Mouse (Mus musculus) Patski (cell line): Measurements from ENCODE around the gene Cachd1. TPM values are rescaled to one million over a fixed set of nuclear protein-coding genes. Genes with fewer than 3 reads are reported as not detected.

Experiments
- ATAC-seq: fragments of 100-300 bp; one replicate; pipeline ENCODE4 v1.8.0; 2021
- CTCF ChIA-PET: fragments of 350-600 bp; sonication (Branson Sonifier 250); formaldehyde crosslinking; loops from one replicate; lab custom pipeline; 2022; ENCODE audit warnings: inconsistent platforms; lab: Charles Lee
- POLR2A ChIA-PET: fragments of 350-600 bp; sonication (Branson Sonifier 250); formaldehyde crosslinking; loops from one replicate; lab custom pipeline; 2022; ENCODE audit warnings: antibody characterized with exemption, inconsistent platforms; lab: Charles Lee
- DNase-seq: peaks from one replicate; pipeline ENCODE4 v3.0.0-alpha.2; 2011; ENCODE audit warnings: low read depth, low spot score
- H3K27me3 ChIP-seq: fragments of 371-371 bp; one replicate; pipeline ENCODE4 v1.5.1; 2021
- CTCF ChIP-seq: fragments of 100-300 bp; IDR thresholded peaks from one replicate; pipeline ENCODE4 v1.5.1; 2021
- in situ Hi-C: fragments of 300-500 bp; cut with MboI; formaldehyde crosslinking; loops from 3 replicates; pipeline ENCODE4 v1.11.1; 2018; ENCODE audit warnings: low pct_unique_long_range_greater_than_20kb, mixed read lengths
- polyA plus RNA-seq: library from polyadenylated mRNA; unstranded; gene quantifications from one replicate; pipeline ENCODE4 v1.2.3, GENCODE M21; 2021

Cachd1 gene
- polyA plus RNA-seq, 1 experiment from 2014 or later = 16.6 TPM

GRCm38 (mm10) chr4:101001073-101001472, 224.6 kb downstream of the Cachd1 start:
- CTCF ChIA-PET = no interaction called here
- DNase-seq (no peak), ATAC-seq (no peak)
- H3K27me3 ChIP-seq = no peaks in the 10 kb centered on the region
- POLR2A ChIA-PET = no interaction called here
- in situ Hi-C loops = no loop called here
- no peak for TF ChIP-seq CTCF

- H3K27me3 ChIP-seq = no peaks in the 10 kb centered on the region
- TF ChIP-seq CTCF = no peak
- ATAC-seq (no peak), DNase-seq (no peak)
- in situ Hi-C loops = no loop called here
- ChIA-PET CTCF (no interaction called here), POLR2A (no interaction called here)
Observed at GRCm38 (mm10) chr4:101002961-101003360, 226.5 kb downstream of the Cachd1 start.

- in situ Hi-C loops = no loop called here
- no peak for DNase-seq
- H3K27me3 ChIP-seq = no peaks in the 10 kb centered on the region
- POLR2A ChIA-PET = no interaction called here
- CTCF ChIA-PET = interaction anchor here (1.1 kb wide), 1 partner anchor 12 kb away, joined by 3 read pairs; the partner anchor contains the start of gene Gm10577
- no peak for ATAC-seq
- TF ChIP-seq CTCF = no peak
Observed at GRCm38 (mm10) chr4:101008362-101008769, 231.9 kb downstream of the Cachd1 start.

DNA sequence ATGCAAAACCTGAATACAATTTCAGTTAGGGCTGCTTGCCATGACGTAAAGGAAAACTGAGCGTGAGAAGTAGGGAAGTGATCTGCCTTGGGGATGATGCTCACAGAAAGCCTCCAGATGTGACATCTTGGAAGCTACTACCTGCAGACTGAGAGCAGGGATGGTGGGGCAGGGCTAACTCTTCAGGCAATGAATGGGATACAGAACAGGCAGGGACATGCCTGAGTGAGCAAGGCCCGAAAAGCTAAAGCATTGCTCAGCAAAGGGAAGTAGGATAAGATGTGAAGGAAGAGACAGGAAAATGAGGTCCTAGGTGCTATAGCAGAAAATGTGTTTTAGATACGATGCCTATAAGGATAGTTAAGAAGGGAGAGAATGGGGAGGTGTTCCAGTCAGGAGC, 232.6 kb downstream of the Cachd1 start:
- TF ChIP-seq CTCF = no peak
- POLR2A ChIA-PET = no interaction called here
- ATAC-seq (no peak), DNase-seq (no peak)
- in situ Hi-C loops = no loop called here
- H3K27me3 ChIP-seq = no peaks in the 10 kb centered on the region
- CTCF ChIA-PET = no interaction called here

GRCm38 (mm10) chr4:101017806-101018205, 241.3 kb downstream of the Cachd1 start:
- TF ChIP-seq CTCF = no peak
- in situ Hi-C loops = no loop called here
- no peaks in the 10 kb centered on the region for H3K27me3 ChIP-seq
- no peak for DNase-seq
- ATAC-seq = no peak
- POLR2A ChIA-PET = no interaction called here
- CTCF ChIA-PET = no interaction called here

DNA sequence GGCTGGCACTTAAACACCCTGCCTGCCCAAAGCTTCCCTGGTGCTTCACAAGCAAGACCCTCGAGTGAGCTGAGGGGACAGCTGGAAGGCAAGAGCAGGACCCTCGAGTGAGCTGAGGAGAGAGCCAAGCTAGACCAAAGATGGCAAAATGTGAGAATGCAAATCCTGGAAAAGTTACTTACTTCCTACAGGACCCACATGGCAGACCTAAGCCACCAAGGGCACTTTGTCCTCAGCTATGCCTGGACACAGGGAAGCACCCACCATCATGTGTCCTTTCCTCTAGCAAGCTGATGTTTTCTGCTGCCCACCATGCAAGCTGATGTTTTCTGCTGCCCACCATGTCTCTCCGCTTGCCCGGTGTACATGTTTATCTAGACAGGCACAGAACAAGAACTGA, 244.1 kb downstream of the Cachd1 start, which contains the start of gene Gm10577:
TSS of gene Gm10577 (minus strand) at position 101 of the 400 bp plus-strand sequence.
- no peaks in the 10 kb centered on the region for H3K27me3 ChIP-seq
- DNase-seq (no peak), ATAC-seq (no peak)
- POLR2A ChIA-PET = no interaction called here
- in situ Hi-C loops = no loop called here
- CTCF ChIA-PET = interaction anchor here (1.1 kb wide), 1 partner anchor 12 kb away, joined by 3 read pairs; no protein-coding TSS in a partner anchor
- TF ChIP-seq CTCF = no peak

- ChIA-PET POLR2A (no interaction called here), CTCF (no interaction called here)
- ATAC-seq (no peak), DNase-seq (no peak)
- no peak for TF ChIP-seq CTCF
- H3K27me3 ChIP-seq = no peaks in the 10 kb centered on the region
- in situ Hi-C loops = no loop called here
Observed at GRCm38 (mm10) chr4:101026566-101026965, 250.1 kb downstream of the Cachd1 start.

GRCm38 (mm10) chr4:101026995-101027394, 250.5 kb downstream of the Cachd1 start:
- no peaks in the 10 kb centered on the region for H3K27me3 ChIP-seq
- CTCF ChIA-PET = no interaction called here
- ATAC-seq = no peak

GRCm38 (mm10) chr4:101027852-101028411, 251.5 kb downstream of the Cachd1 start:
- DNase-seq = no peak
- POLR2A ChIA-PET = no interaction called here
- CTCF ChIA-PET = no interaction called here
- in situ Hi-C loops = no loop called here
- H3K27me3 ChIP-seq = no peaks in the 10 kb centered on the region
- ATAC-seq = no peak
- no peak for TF ChIP-seq CTCF

More at GRCm38 (mm10) chr4:101026995-101027394, 250.5 kb downstream of the Cachd1 start:
- in situ Hi-C loops = no loop called here
- DNase-seq = no peak
- TF ChIP-seq CTCF = no peak
- POLR2A ChIA-PET = no interaction called here

DNA sequence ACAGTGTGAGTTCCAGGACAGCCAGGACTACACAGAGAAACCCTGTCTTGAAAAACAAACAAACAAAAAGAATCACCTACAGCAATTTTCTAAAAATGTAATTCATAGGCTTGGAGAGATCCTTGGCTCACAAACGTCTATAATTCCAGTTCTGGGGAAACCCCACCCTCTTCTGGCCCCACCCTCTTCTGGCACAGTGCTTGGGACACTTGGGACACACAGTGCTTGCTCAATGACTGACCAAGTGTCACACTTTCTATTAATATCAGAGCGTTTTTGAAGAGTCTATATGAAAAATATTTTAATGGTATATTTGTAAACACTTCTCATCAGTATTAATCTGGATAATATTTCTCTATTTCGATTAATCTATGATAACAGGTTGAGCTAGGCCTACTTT, 256.6 kb downstream of the Cachd1 start:
- no peak for ATAC-seq
- TF ChIP-seq CTCF = no peak
- POLR2A ChIA-PET = no interaction called here
- no peaks in the 10 kb centered on the region for H3K27me3 ChIP-seq
- CTCF ChIA-PET = no interaction called here
- DNase-seq = no peak
- in situ Hi-C loops = no loop called here

DNA sequence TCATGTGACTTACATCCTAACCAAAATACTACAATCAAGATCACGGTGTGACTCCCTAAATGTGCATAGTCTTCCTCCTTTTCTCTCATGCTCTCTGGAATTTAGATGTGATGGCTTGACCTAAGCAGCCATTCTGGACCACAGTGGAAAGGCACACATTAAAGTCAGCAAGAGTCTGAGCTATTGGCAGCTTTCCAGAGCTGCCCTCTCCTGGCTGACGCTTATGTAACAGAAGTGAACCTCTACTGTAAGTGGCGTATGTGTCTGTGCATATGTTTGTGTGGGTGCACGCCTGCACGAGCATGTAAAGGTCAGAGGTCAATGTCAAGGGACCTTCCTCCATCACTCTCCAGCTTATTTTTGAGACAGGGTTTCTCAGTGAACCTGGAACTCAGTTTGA, 258.7 kb downstream of the Cachd1 start:
- ChIA-PET POLR2A (interaction anchor here (0.6 kb wide), 1 partner anchor 445 kb away, joined by 4 read pairs; no protein-coding TSS in a partner anchor), CTCF (interaction anchor here (0.8 kb wide), 1 partner anchor 12 kb away, joined by 3 read pairs; no protein-coding TSS in a partner anchor)
- in situ Hi-C loops = no loop called here
- ATAC-seq (no peak), DNase-seq (no peak)
- TF ChIP-seq CTCF = no peak
- H3K27me3 ChIP-seq = no peaks in the 10 kb centered on the region
